Mouse (Mus musculus) liver, embryonic 15.5 days (tissue): ENCODE data around the gene Efna5. TPM values are rescaled to one million over a fixed set of nuclear protein-coding genes. Genes with fewer than 3 reads are reported as not detected.

Experiments
- ATAC-seq: fragments of 200-750 bp; cut with Nextera tagmentation; 2 replicates; pipeline ENCODE4 v1.8.0; 2017; ENCODE audit warnings: moderate number of reproducible peaks, mild to moderate bottlenecking, moderate library complexity; ENCODE audit not compliant: insufficient read depth
- H3K27ac ChIP-seq: fragments of 300-500 bp; sonication (generic); replicated peaks from 2 replicates; pipeline ENCODE4 v1.5.1; 2015; ENCODE audit warnings: mild to moderate bottlenecking, inconsistent platforms
- H3K27me3 ChIP-seq: fragments of 300-500 bp; sonication (generic); 2 replicates; pipeline ENCODE4 v1.6.1; 2015; ENCODE audit warnings: mild to moderate bottlenecking, inconsistent platforms
- H3K36me3 ChIP-seq: fragments of 300-500 bp; sonication (generic); replicated peaks from 2 replicates; pipeline ENCODE4 v1.6.1; 2015; ENCODE audit warnings: moderate library complexity, mild to moderate bottlenecking, inconsistent platforms
- H3K4me1 ChIP-seq: fragments of 300-500 bp; sonication (generic); replicated peaks from 2 replicates; pipeline ENCODE4 v1.6.1; 2015; ENCODE audit warnings: inconsistent platforms
- H3K4me2 ChIP-seq: fragments of 300-500 bp; sonication (generic); 2 replicates; pipeline ENCODE4 v1.6.1; 2015; ENCODE audit warnings: moderate library complexity, mild to moderate bottlenecking, inconsistent platforms
- H3K4me3 ChIP-seq: fragments of 300-500 bp; sonication (generic); replicated peaks from 2 replicates; pipeline ENCODE4 v1.5.1; 2015; ENCODE audit warnings: mild to moderate bottlenecking, inconsistent platforms
- H3K9ac ChIP-seq: fragments of 300-500 bp; sonication (generic); 2 replicates; pipeline ENCODE4 v1.6.1; 2015; ENCODE audit warnings: moderate library complexity, mild to moderate bottlenecking, inconsistent platforms
- H3K9me3 ChIP-seq: fragments of 300-500 bp; sonication (generic); replicated peaks from 2 replicates; pipeline ENCODE4 v1.6.1; 2016; ENCODE audit warnings: inconsistent platforms
- WGBS: fragments of 180-500 bp; shearing (Covaris S2); methylation state at CpG from one replicate; pipeline ENCODE4 v1.1.7; 2015; ENCODE audit warnings: mixed read lengths; ENCODE audit not compliant: insufficient replicate concordance; 5-methylcytosine and 5-hydroxymethylcytosine counted together
- polyA plus RNA-seq: library from polyadenylated mRNA; unstranded; fragments of >200 nt; fragmentation: Nextera tagmentation; extraction: Ambion mirVana; gene quantifications from 2 replicates; pipeline ENCODE4 v1.2.1, GENCODE M21; 2015

The Efna5 gene
- polyA plus RNA-seq, 1 experiment from 2014 or later = 1.6 TPM

GRCm38 (mm10) chr17:62774749-62775148 lies 106.4 kb downstream of the Efna5 start:
- Histone ChIP-seq H3K36me3 (no peaks in the 10 kb centered on the region), H3K4me3 (no peak overlapping the region), H3K27ac (no peak overlapping the region), H3K27me3 (no peaks in the 10 kb centered on the region), H3K4me2 (no peak overlapping the region), H3K9ac (no peak overlapping the region), H3K9me3 (no peaks in the 10 kb centered on the region), H3K4me1 (no peaks in the 10 kb centered on the region)
- WGBS = 61% methylated on average over 7 of the region's 7 CpGs
- no peak for ATAC-seq

GRCm38 (mm10) chr17:62766705-62767104 lies 114.4 kb downstream of the Efna5 start:
- H3K9ac ChIP-seq = no peak overlapping the region
- no peak for ATAC-seq
- H3K27ac ChIP-seq = no peak overlapping the region
- H3K9me3 ChIP-seq = no peaks in the 10 kb centered on the region
- no peaks in the 10 kb centered on the region for H3K4me1 ChIP-seq
- H3K27me3 ChIP-seq = no peaks in the 10 kb centered on the region
- H3K4me3 ChIP-seq = no peak overlapping the region
- 64% methylated on average over 4 of the region's 4 CpGs for WGBS
- no peaks in the 10 kb centered on the region for H3K36me3 ChIP-seq
- H3K4me2 ChIP-seq = no peak overlapping the region

GRCm38 (mm10) chr17:62765165-62765564 lies 116.0 kb downstream of the Efna5 start:
- Histone ChIP-seq H3K9me3 (no peaks in the 10 kb centered on the region), H3K27me3 (no peaks in the 10 kb centered on the region), H3K4me2 (no peak overlapping the region), H3K4me1 (no peaks in the 10 kb centered on the region), H3K4me3 (no peak overlapping the region), H3K9ac (no peak overlapping the region), H3K27ac (no peak overlapping the region), H3K36me3 (no peaks in the 10 kb centered on the region)
- WGBS = 45% methylated on average over 4 of the region's 4 CpGs
- ATAC-seq = no peak

GRCm38 (mm10) chr17:62756951-62757350 lies 124.2 kb downstream of the Efna5 start:
- Histone ChIP-seq H3K4me1 (peaks cover 7% of the 10 kb centered on the region; the same call in 1 of the 2 replicates), H3K9me3 (no peaks in the 10 kb centered on the region), H3K9ac (no peak overlapping the region), H3K36me3 (no peaks in the 10 kb centered on the region), H3K27me3 (no peaks in the 10 kb centered on the region), H3K4me2 (no peak overlapping the region), H3K4me3 (no peak overlapping the region), H3K27ac (no peak overlapping the region)
- 44% methylated on average over 3 of the region's 3 CpGs for WGBS
- no peak for ATAC-seq

DNA sequence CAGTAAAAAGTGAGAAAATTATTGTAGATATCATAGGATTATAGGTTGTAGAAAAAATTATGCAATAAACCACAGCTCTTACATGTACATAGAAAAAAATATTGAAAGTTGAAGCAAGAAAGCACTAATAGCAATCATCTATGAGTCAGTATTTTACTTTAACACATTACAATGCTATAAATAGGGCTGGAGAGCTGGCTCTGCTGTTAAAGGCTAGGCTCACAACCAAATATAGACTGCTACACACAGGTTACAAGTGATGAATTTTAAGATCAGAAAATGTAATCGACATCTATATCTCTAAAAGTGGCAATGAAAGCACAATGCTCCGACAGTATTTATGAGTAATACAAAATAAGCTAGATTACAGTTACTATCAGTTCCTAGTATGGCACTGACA lies 125.5 kb downstream of the Efna5 start:
- Histone ChIP-seq H3K9me3 (no peaks in the 10 kb centered on the region), H3K4me1 (peaks cover 17% of the 10 kb centered on the region), H3K9ac (no peak overlapping the region), H3K27me3 (no peaks in the 10 kb centered on the region), H3K36me3 (no peaks in the 10 kb centered on the region), H3K4me3 (no peak overlapping the region), H3K4me2 (no peak overlapping the region), H3K27ac (no peak overlapping the region)
- ATAC-seq = no peak
- 60% methylated on average over 2 of the region's 2 CpGs for WGBS

DNA sequence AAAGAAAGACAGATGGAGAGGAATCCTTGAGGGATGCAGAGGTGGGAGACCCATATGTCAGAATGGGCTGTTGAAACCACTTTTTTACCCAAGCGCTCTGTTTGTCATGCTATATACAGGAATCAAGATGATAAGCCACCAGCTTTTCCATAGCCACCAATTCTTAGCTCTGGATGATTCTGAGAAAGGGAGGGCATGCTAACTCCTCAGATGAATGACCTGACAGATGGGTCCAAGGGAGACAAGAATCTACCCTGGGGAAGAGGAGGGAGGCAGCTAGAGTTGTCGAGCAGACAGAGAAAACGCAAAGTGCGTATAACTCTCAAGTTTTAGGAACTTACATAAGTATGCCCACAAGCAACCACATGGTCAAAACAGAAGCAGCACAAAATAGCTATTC lies 126.5 kb downstream of the Efna5 start:
- Histone ChIP-seq H3K9ac (no peak overlapping the region), H3K4me3 (no peak overlapping the region), H3K27me3 (no peaks in the 10 kb centered on the region), H3K27ac (no peak overlapping the region), H3K9me3 (no peaks in the 10 kb centered on the region), H3K36me3 (no peaks in the 10 kb centered on the region), H3K4me1 (peaks cover 24% of the 10 kb centered on the region), H3K4me2 (no peak overlapping the region)
- ATAC-seq = no peak
- 66% methylated on average over 4 of the region's 4 CpGs for WGBS

DNA sequence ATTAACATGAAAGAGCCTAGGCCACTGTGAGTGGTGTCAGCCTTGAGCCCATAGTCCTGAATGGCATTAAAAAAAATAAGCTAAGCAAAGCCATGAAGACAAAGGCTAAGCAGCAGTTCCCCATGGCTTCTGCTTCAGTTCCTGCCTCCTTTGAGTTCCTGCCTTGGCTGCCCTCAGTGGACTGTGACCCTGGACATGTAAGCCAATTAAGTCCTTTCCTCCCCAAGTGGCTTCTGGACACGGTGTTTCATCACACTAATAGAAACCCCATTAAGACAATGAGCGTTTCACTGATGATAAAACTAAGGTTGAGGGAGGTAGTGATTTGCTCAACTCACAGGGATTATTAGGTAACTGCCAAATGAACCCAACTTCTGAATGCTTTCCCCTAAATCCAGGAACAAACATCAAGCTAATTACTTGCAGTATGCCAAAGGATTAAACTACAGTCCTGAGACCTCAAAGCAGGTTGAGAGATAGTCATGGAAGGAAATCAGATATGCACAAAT lies 128.7 kb downstream of the Efna5 start:
- H3K4me3 ChIP-seq = no peak overlapping the region
- no peaks in the 10 kb centered on the region for H3K9me3 ChIP-seq
- ATAC-seq = no peak
- peaks cover 40% of the 10 kb centered on the region for H3K4me1 ChIP-seq
- no peaks in the 10 kb centered on the region for H3K27me3 ChIP-seq
- 60% methylated on average over 2 of the region's 2 CpGs for WGBS
- H3K4me2 ChIP-seq = no peak overlapping the region
- no peak overlapping the region for H3K27ac ChIP-seq
- H3K36me3 ChIP-seq = no peaks in the 10 kb centered on the region
- H3K9ac ChIP-seq = no peak overlapping the region

GRCm38 (mm10) chr17:62750647-62751046 lies 130.5 kb downstream of the Efna5 start:
- 0 out of 2 replicates have a peak, but pooled peaks have one; percentile 37 for ATAC-seq
- H3K36me3 ChIP-seq = no peaks in the 10 kb centered on the region
- H3K4me2 ChIP-seq = no peak overlapping the region
- no peaks in the 10 kb centered on the region for H3K27me3 ChIP-seq
- H3K27ac ChIP-seq = peak overlapping the region; percentile 41
- 23% methylated on average over 3 of the region's 3 CpGs for WGBS
- H3K9me3 ChIP-seq = no peaks in the 10 kb centered on the region
- H3K9ac ChIP-seq = no peak overlapping the region
- no peak overlapping the region for H3K4me3 ChIP-seq
- H3K4me1 ChIP-seq = peaks cover 40% of the 10 kb centered on the region

DNA sequence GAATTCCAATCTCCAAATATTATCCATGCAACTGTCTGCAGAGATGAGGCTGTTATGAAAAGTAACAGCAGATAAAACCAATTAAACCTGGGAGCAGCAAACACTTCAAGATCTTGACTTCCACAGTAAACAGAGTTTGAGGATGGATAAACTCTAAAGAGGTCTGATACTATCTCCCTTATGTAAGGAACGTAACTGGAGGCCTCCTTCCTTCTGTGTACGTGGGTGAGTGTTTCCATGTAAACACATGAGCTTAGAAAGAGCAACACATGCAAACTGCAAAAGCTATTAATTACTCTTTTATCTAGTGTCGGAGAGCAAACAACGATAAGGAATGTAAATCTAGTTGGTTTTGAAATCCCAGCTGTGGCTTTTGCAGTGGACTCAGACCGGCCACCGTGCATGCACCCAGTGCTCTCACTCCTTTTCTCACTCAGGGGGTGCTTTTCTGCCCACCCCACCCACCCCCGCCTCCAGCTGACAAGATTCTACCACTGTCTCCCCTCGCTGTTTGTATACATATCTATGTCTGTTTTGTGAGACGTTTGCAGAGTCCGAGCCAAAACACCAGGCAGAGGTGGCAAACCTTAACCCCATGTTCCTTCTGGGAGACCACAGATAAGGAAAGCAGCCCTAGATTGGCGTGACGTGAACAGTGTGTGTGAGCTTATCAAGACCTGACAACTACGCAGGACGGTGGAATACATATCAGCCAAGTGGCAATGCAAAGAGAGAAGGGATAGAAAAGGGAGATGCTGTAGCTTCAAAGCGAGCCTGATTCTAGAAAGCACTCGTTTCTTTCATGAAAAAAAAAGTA lies 132.1 kb downstream of the Efna5 start:
- Histone ChIP-seq H3K4me3 (no peak overlapping the region; the same call in 1 of the 2 replicates), H3K27ac (peak overlapping the region; percentile 83)

DNA sequence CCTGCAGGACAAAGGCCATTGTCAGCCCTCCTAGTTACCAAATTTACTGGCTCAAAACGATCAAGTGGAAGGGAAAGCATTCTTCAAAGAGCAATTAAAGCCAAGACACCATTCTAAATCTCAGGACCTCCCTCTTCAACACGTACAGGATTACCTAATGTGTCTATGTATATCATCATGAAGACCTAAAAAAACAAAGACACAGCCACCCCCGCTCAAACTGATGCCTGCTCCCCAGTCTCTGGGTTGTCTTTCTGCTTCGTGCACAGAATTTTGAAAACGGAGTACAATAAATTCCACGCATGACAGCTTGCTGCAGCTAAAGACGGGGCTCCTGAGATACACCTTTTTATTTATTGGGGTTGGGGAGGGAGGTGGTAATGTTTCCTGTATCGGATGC lies 133.7 kb downstream of the Efna5 start:
- 69% methylated on average over 8 of the region's 8 CpGs for WGBS

More for the DNA sequence above, 132.1 kb downstream of the Efna5 start:
- Histone ChIP-seq H3K9me3 (no peaks in the 10 kb centered on the region), H3K36me3 (no peaks in the 10 kb centered on the region), H3K4me2 (peak overlapping the region; percentile 61), H3K9ac (no peak overlapping the region), H3K4me1 (peaks cover 40% of the 10 kb centered on the region), H3K27me3 (no peaks in the 10 kb centered on the region)
- WGBS = 11% methylated on average over 16 of the region's 16 CpGs
- ATAC-seq = peak; percentile 98

GRCm38 (mm10) chr17:62746827-62747226 lies 134.3 kb downstream of the Efna5 start:
- no peak overlapping the region for H3K4me3 ChIP-seq
- H3K9ac ChIP-seq = no peak overlapping the region
- no peaks in the 10 kb centered on the region for H3K27me3 ChIP-seq
- no peak overlapping the region for H3K27ac ChIP-seq
- no peak overlapping the region for H3K4me2 ChIP-seq
- H3K9me3 ChIP-seq = no peaks in the 10 kb centered on the region
- H3K4me1 ChIP-seq = peaks cover 31% of the 10 kb centered on the region
- 61% methylated on average over 9 of the region's 9 CpGs for WGBS
- ATAC-seq = no peak
- no peaks in the 10 kb centered on the region for H3K36me3 ChIP-seq

More for the DNA sequence above, 133.7 kb downstream of the Efna5 start:
- H3K9me3 ChIP-seq = no peaks in the 10 kb centered on the region
- H3K4me2 ChIP-seq = no peak overlapping the region
- H3K4me1 ChIP-seq = peaks cover 35% of the 10 kb centered on the region
- no peak overlapping the region for H3K9ac ChIP-seq
- H3K36me3 ChIP-seq = no peaks in the 10 kb centered on the region
- H3K4me3 ChIP-seq = no peak overlapping the region
- H3K27me3 ChIP-seq = no peaks in the 10 kb centered on the region
- H3K27ac ChIP-seq = no peak overlapping the region
- no peak for ATAC-seq
